Mouse (Mus musculus) c-Kit-positive CD71-positive TER-119-positive erythroid progenitor cells, embryonic 14.5 days (primary cell): ENCODE measurements around the gene Arf3.
"Not testable (repeated sequence)": the region's sequence is repeated elsewhere in the genome, so short reads cannot be mapped to it uniquely, and the experiment has no call there.

Experiments used
- DNase-seq: peaks from one replicate; pipeline ENCODE4 v3.0.0-alpha.2; 2013; ENCODE audit warnings: low spot score

Gene Arf3

GRCm38 (mm10) chr15:98762670-98763529 is at the start of gene Arf3:
Arf3 (minus strand) TSS chr15:98763214.
- peak; percentile 86 for DNase-seq

GRCm38 (mm10) chr15:98810212-98810611 is 47.2 kb upstream of the Arf3 start:
- not testable (repeated sequence) for DNase-seq

GRCm38 (mm10) chr15:98809390-98809789 is 46.4 kb upstream of the Arf3 start, which contains the start of gene Ddn:
Ddn (minus strand) TSS chr15:98809490.
- DNase-seq: no peak

GRCm38 (mm10) chr15:98808651-98809134 is 45.7 kb upstream of the Arf3 start:
- DNase-seq: no peak

GRCm38 (mm10) chr15:98807895-98808650 is 45.1 kb upstream of the Arf3 start:
- DNase-seq: no peak

- peak; percentile 39 for DNase-seq
These were observed 44.1 kb upstream of the Arf3 start for GRCm38 (mm10) chr15:98806809-98807770.

GRCm38 (mm10) chr15:98806071-98806808 is 43.2 kb upstream of the Arf3 start:
- no peak for DNase-seq

GRCm38 (mm10) chr15:98805324-98806040 is 42.5 kb upstream of the Arf3 start:
- no peak for DNase-seq

- peak; percentile 68 for DNase-seq
These were observed 41.0 kb upstream of the Arf3 start for GRCm38 (mm10) chr15:98804054-98804453.

GRCm38 (mm10) chr15:98802926-98803325 is 39.9 kb upstream of the Arf3 start:
- no peak for DNase-seq

GRCm38 (mm10) chr15:98799396-98799795 is 36.4 kb upstream of the Arf3 start:
- DNase-seq: peak; percentile 69

- no peak for DNase-seq
These were observed 35.9 kb upstream of the Arf3 start for GRCm38 (mm10) chr15:98798903-98799302.

- DNase-seq: no peak
These were observed 35.0 kb upstream of the Arf3 start for GRCm38 (mm10) chr15:98797835-98798492.

GRCm38 (mm10) chr15:98796803-98797595 is 34.0 kb upstream of the Arf3 start:
- no peak for DNase-seq

GRCm38 (mm10) chr15:98793141-98793698 is 30.2 kb upstream of the Arf3 start:
- no peak for DNase-seq

- no peak for DNase-seq
These were observed 29.4 kb upstream of the Arf3 start for GRCm38 (mm10) chr15:98792233-98793020.

GRCm38 (mm10) chr15:98791771-98792170 is 28.8 kb upstream of the Arf3 start:
- DNase-seq: no peak

- no peak for DNase-seq
These were observed 28.2 kb upstream of the Arf3 start for GRCm38 (mm10) chr15:98791221-98791620.
